Mouse (Mus musculus) CH12F3 (cell line): ENCODE data around the gene Mybph.

Source experiments
- in situ Hi-C: fragments of 300-500 bp; cut with MboI; formaldehyde crosslinking; loops from 2 replicates; pipeline ENCODE4 v1.14.3; 2020; ENCODE audit warnings: low sequenced_read_pairs

Mybph gene

DNA sequence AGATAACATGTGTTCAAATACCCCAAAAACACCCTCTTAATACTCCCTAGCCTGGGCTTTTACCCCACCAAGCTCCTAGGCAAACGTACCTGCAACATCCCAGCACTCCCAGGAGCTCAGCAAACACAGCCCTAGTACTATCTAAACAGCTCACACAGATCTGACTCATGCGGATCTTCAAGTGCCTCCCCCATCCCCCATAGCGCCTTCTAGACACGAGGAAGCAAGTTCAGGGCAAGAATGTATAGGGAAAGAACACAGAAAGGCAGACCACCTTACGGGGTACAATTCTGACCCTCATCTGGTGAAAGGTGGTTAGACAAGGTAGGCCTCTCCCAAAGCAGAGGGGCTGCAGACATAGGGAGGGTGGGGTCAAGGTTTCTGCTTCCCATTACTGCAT, 12.8 kb downstream of the Mybph start:
- in situ Hi-C loops = no loop called here

GRCm38 (mm10) chr1:134210179-134210755, 17.0 kb downstream of the Mybph start:
- in situ Hi-C loops = no loop called here

- in situ Hi-C loops = no loop called here
These were observed 17.8 kb downstream of the Mybph start for GRCm38 (mm10) chr1:134211043-134211442.

DNA sequence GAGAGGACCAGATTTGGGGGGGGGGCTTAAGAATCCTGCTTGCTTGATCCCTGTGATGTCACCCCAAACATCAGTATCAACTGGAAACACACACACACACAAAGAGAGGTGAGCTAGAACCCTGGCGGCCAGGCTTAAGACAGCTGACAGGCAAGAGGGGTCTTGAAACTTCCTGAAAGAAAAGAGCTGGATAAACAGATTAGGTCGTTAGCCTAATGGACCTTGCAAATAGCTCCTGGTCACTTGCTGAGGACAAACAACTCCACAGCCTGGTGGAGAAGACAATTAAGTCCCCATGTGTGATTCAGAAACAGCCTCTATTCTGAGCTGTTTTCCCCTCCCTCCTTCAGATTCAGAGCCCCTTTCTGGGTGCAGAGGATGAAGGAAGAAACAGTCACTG, 18.4 kb downstream of the Mybph start:
- in situ Hi-C loops = no loop called here

DNA sequence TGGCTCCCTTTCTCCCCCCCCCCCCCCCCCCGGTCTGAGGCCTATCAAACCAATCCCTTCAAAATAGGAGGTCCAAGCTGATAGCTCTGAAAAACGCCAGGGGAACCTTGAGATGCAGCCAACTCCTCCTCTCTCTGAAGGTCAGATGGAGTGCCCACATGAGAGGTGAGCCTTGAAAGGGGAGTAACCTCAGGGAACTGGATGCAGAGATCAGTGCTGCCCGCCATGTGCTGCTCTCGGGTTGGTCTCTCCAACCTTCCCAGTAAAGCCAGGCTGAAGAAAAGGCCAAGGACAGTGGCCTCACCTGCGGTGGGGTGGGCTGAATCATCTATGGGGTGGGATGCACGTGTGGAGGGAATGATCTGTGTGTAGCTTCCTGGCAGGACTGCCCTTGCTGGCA, 19.1 kb downstream of the Mybph start:
- in situ Hi-C loops = no loop called here

DNA sequence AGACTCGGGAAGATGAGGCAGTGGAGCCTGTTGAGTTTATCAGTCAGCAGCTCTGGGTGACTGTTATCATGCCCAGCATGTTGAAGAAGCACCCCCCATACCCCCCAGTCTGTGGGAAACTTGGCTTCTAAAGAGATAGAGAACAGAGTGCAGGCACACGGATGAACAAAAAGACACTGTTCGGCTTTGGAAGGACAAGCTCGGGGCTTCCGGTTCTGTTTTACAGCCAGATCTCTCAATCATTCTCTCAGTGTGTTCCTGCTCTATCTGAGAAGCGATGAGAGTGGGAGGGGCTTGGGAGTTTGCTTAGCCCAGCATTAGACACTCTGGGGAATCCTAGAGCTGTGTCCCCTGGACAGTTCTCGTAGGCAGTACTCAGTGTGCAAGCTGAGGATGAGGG, 20.2 kb downstream of the Mybph start:
- in situ Hi-C loops = no loop called here

- in situ Hi-C loops = no loop called here
These were observed 21.8 kb downstream of the Mybph start for GRCm38 (mm10) chr1:134215059-134215458.

- in situ Hi-C loops = no loop called here
These were observed 22.7 kb downstream of the Mybph start for GRCm38 (mm10) chr1:134215751-134216628.

- in situ Hi-C loops = no loop called here
These were observed 23.4 kb downstream of the Mybph start for GRCm38 (mm10) chr1:134216629-134216971.

DNA sequence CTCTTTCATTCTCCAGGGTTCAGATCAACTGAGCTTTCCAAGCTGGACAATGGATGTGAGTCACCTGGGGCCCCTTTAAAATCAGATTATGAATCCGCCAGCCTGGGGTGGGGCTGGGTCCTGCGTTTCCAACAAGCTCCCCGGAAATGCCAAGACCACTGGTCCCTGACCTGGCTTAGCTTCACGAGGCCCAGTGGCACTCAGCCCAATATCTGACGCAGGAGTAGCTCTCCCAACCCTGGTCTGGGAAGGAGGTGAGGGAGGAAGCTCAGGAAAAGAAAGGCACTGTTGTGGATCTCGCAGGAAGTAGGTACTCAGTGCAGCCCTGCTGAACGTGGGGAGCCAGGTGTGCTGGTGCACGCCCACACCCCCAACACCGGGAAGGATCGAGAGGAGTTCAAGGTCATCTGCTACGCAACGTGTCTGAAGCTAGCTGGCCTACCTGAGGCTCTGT, 23.8 kb downstream of the Mybph start:
- in situ Hi-C loops = no loop called here

- in situ Hi-C loops = no loop called here
These were observed 24.7 kb downstream of the Mybph start for GRCm38 (mm10) chr1:134217942-134218341.

GRCm38 (mm10) chr1:134219608-134220007, 26.4 kb downstream of the Mybph start:
- in situ Hi-C loops = no loop called here

GRCm38 (mm10) chr1:134221172-134221571, 27.9 kb downstream of the Mybph start:
- in situ Hi-C loops = no loop called here

DNA sequence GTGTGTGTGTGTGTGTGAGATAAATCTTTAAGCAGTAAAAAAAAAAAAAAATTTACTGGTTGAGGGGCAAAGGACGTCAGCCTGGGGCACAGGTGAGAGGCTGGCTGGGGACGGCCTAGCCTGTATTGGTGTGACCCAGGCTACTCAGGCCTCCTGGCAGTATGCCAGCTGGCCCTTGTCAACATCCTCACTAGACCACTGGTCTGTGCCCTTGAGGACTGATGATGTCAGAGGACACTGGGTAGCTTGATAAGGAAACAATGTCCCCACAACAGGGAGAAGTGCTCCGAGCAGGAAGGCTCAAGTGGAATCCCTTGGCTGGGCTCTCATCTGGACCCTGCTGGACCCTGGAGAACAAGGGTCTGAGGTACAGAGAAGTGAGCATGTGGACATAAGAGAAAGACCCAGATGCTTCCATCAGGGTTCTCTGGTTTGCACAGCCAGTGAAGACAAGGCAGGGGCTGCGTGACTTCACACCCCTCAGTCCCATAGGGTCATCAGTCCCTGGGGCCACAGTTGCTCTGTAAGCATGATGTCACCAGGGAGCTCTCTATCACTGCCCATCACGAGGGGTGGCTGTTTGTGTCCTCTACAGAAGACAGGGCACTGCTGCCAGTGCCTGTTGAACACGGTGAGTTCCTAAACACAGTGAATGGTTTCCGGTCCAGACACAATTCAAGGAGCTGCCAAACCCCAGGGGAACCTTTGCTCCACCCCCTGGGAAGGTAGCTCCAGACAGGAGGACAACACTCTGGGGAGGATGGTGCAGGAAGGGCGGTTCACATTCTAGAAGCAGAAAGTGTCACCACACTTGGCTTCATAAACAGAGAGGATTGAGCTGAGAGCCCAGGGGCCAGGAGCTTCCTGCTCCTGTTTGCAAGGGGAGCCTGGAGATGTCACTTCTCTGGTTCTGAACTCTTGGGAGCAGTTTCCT, 29.1 kb downstream of the Mybph start:
- in situ Hi-C loops = no loop called here

- in situ Hi-C loops = no loop called here
These were observed 31.5 kb downstream of the Mybph start for GRCm38 (mm10) chr1:134224649-134225227.

DNA sequence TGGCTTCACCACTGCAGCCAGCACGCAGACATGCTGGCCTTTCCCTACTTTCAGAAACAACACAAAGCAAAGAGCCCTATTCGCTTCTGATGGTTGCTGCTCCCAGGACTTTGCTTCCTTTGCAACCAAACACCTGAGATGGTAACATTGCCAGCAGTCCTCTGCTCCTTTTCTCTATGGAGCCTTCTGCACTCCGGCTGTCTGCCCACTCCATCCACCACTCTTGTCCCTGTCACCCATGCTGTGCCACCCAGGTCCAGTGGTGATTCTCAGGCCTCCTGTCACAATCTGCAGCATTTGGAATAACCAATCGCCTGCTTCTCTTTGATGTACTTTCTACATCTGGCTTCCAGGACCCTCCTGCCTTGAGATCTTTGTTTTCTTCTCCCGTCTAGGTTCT, 32.1 kb downstream of the Mybph start:
- in situ Hi-C loops = no loop called here

DNA sequence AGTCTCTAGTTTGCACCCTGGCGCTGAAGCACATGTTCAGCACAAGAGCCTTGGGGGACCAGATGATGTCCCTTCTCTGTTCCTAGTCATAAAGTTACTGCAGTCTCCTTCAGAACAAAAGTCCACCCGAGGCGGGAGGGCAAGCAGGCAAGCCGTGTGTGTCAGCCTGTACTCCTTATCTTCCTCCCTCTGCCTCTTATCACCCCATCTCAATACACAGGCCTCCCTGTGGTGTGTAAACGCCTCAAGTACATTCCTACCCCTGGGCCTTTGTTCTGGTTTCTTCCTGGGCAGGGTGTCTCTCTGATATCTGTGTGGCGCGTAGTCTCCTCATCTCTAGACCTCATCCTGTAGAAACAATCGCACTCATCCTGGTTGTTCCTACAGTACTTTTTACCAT, 33.5 kb downstream of the Mybph start:
- in situ Hi-C loops = no loop called here

DNA sequence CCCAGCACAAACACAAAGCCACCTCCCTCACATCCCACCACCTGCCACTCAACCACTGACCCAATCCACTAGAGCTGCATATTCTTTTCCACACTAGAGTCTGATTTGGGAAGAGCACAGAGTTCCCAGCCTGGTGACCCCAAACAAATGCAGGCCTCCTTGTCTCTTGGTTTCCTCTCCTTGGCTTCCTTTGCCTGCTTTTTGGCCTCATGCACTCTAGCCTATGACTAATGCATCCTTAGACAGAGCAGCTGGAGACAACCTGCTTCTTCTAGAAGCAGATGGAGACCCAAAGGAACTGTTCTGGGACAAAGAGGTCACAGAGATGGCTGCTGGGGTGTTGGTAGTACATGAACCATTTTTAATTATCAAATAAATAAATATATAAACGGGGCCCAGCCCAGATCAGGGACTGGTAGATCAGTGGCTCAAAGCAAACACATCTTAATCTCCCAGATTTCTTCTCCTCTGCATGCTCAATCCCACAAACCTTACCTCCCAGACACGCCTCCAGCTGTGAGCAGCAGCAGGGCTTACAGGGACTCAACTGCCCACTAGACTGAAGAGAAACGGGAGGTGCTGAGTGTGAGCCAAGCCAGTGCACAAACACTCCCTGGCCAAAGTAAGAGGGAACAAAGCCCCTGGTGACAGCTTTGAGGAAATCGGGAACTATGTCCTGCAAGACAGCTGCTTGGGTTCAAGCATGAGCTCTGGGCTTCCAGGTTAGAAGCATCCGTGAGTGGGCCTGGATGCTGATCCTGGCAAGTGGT, 36.7 kb downstream of the Mybph start:
- in situ Hi-C loops = no loop called here

GRCm38 (mm10) chr1:134230638-134231228, 37.5 kb downstream of the Mybph start:
- in situ Hi-C loops = no loop called here

DNA sequence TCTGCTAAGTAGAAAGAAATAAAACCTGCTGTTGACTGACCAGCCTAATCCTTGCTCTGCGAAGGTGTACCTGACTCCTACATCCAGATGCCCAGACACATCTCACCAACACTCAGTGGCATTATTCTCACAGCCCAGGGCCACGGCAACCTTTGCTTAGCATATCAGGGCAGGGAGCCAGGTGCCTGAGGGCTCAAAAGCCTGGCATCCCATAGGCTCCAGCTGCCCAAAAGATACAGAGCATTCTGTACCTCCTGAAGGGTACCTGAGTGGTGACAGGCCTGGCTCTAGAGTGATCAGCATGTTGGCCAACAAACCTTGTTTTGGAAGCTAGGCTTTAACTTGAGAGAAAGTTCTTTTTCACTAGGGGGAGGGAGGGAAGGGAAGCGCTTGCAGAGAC, 38.0 kb downstream of the Mybph start:
- in situ Hi-C loops = no loop called here
